Mouse (Mus musculus): ENCODE data around the gene Lpp. TPM values are rescaled to one million over a fixed set of nuclear protein-coding genes. Genes with fewer than 3 reads are reported as not detected.

Lpp gene
- polyA plus RNA-seq, 1 experiment from 2014 or later: 79.2 TPM

- Histone ChIP-seq H3K27ac (ENCODE audit: low read depth) (no peak overlapping the region), H3K27me3 (replicated peaks; ENCODE audit: control insufficient read depth, insufficient read depth, low read length) (no peaks in the 10 kb centered on the region), H3K9me3 (ENCODE audit: control insufficient read depth, low read length) (no peaks in the 10 kb centered on the region), H3K9ac (ENCODE audit: low read length) (no peak overlapping the region), H3K4me1 (replicated peaks; ENCODE audit: control insufficient read depth, insufficient read depth, low read length) (no peaks in the 10 kb centered on the region), H3K36me3 (ENCODE audit: control insufficient read depth, insufficient read depth, low read length) (0 out of 2 replicates have a peak, but pooled peaks cover 3% of the 10 kb centered on the region), H3K4me3 (ENCODE audit: low read depth, low read length) (no peak overlapping the region), H3K4me2 (ENCODE audit: low read length) (no peak overlapping the region)
- ATAC-seq (replicated peaks; ENCODE audit: low FRiP score, low TSS enrichment, low read depth) (no peak), DNase-seq (ENCODE audit: low spot score) (no peak)
- 86% methylated on average over 5 of the region's 5 CpGs for WGBS
Measured at GRCm38 (mm10) chr16:24669718-24670460, 276.6 kb downstream of the Lpp start.

DNA sequence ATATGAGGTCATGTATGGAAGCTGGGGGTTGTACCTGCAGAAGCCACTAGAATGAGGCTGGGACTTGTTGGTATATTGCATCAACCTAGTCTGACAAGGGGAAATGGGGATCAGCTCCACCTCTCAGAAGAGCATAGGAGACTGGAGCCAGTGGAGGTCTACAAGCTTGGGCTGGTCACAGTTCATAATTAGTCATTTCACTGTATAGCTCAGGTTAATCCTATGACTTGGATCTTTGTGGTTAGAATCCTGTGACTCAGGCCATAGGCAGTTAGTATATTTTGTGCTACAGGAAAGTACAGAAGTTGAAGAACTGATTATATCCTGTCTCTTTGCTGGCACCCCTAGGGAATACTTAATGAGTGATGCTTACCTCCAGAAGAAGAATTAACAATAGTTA, 285.6 kb downstream of the Lpp start:
- Histone ChIP-seq H3K4me3 (ENCODE audit: low read depth, low read length) (no peak overlapping the region), H3K4me2 (ENCODE audit: low read length) (no peak overlapping the region), H3K27me3 (replicated peaks; ENCODE audit: control insufficient read depth, insufficient read depth, low read length) (no peaks in the 10 kb centered on the region), H3K27ac (ENCODE audit: low read depth) (no peak overlapping the region), H3K9ac (ENCODE audit: low read length) (no peak overlapping the region), H3K36me3 (ENCODE audit: control insufficient read depth, insufficient read depth, low read length) (peaks cover 23% of the 10 kb centered on the region), H3K4me1 (replicated peaks; ENCODE audit: control insufficient read depth, insufficient read depth, low read length) (no peaks in the 10 kb centered on the region), H3K9me3 (ENCODE audit: control insufficient read depth, low read length) (no peaks in the 10 kb centered on the region)
- no peak for DNase-seq (ENCODE audit: low spot score)
- ATAC-seq (replicated peaks; ENCODE audit: low FRiP score, low TSS enrichment, low read depth): no peak

- no peak overlapping the region for H3K4me2 ChIP-seq (ENCODE audit: low read length)
- DNase-seq (ENCODE audit: low spot score) (no peak), ATAC-seq (replicated peaks; ENCODE audit: low FRiP score, low TSS enrichment, low read depth) (no peak)
- 84% methylated on average over 4 of the region's 4 CpGs for WGBS
- no peak overlapping the region for H3K27ac ChIP-seq (ENCODE audit: low read depth)
- no peak overlapping the region for H3K4me3 ChIP-seq (ENCODE audit: low read depth, low read length)
- no peaks in the 10 kb centered on the region for H3K36me3 ChIP-seq (ENCODE audit: control insufficient read depth, insufficient read depth, low read length)
- H3K9ac ChIP-seq (ENCODE audit: low read length): no peak overlapping the region
- H3K4me1 ChIP-seq (replicated peaks; ENCODE audit: control insufficient read depth, insufficient read depth, low read length): no peaks in the 10 kb centered on the region
- no peaks in the 10 kb centered on the region for H3K9me3 ChIP-seq (ENCODE audit: control insufficient read depth, low read length)
- H3K27me3 ChIP-seq (replicated peaks; ENCODE audit: control insufficient read depth, insufficient read depth, low read length): no peaks in the 10 kb centered on the region
Measured at GRCm38 (mm10) chr16:24695062-24695461, 301.8 kb downstream of the Lpp start.

- no peaks in the 10 kb centered on the region for H3K36me3 ChIP-seq (ENCODE audit: control insufficient read depth, insufficient read depth, low read length)
- H3K9ac ChIP-seq (ENCODE audit: low read length): no peak overlapping the region
- no peaks in the 10 kb centered on the region for H3K27me3 ChIP-seq (replicated peaks; ENCODE audit: control insufficient read depth, insufficient read depth, low read length)
- H3K4me1 ChIP-seq (replicated peaks; ENCODE audit: control insufficient read depth, insufficient read depth, low read length): peaks cover 2% of the 10 kb centered on the region; the same call in 1 of the 2 replicates
- no peak for ATAC-seq (replicated peaks; ENCODE audit: low FRiP score, low TSS enrichment, low read depth)
- DNase-seq (ENCODE audit: low spot score): no peak
- WGBS: 81% methylated on average over 3 of the region's 3 CpGs
- H3K9me3 ChIP-seq (ENCODE audit: control insufficient read depth, low read length): no peaks in the 10 kb centered on the region
- no peak overlapping the region for H3K4me2 ChIP-seq (ENCODE audit: low read length)
- no peak overlapping the region for H3K4me3 ChIP-seq (ENCODE audit: low read depth, low read length)
- H3K27ac ChIP-seq (ENCODE audit: low read depth): no peak overlapping the region
Measured at GRCm38 (mm10) chr16:24704215-24704614, 310.9 kb downstream of the Lpp start.

- Histone ChIP-seq H3K27ac (ENCODE audit: low read depth) (no peak overlapping the region), H3K4me3 (ENCODE audit: low read depth, low read length) (no peak overlapping the region), H3K9ac (ENCODE audit: low read length) (no peak overlapping the region), H3K9me3 (ENCODE audit: control insufficient read depth, low read length) (no peaks in the 10 kb centered on the region), H3K27me3 (replicated peaks; ENCODE audit: control insufficient read depth, insufficient read depth, low read length) (no peaks in the 10 kb centered on the region), H3K4me1 (replicated peaks; ENCODE audit: control insufficient read depth, insufficient read depth, low read length) (no peaks in the 10 kb centered on the region), H3K4me2 (ENCODE audit: low read length) (no peak overlapping the region), H3K36me3 (ENCODE audit: control insufficient read depth, insufficient read depth, low read length) (no peaks in the 10 kb centered on the region)
- WGBS: 86% methylated on average over 4 of the region's 4 CpGs
- ATAC-seq (replicated peaks; ENCODE audit: low FRiP score, low TSS enrichment, low read depth) (no peak), DNase-seq (ENCODE audit: low spot score) (no peak)
Measured at GRCm38 (mm10) chr16:24723641-24724040, 330.3 kb downstream of the Lpp start.

DNA sequence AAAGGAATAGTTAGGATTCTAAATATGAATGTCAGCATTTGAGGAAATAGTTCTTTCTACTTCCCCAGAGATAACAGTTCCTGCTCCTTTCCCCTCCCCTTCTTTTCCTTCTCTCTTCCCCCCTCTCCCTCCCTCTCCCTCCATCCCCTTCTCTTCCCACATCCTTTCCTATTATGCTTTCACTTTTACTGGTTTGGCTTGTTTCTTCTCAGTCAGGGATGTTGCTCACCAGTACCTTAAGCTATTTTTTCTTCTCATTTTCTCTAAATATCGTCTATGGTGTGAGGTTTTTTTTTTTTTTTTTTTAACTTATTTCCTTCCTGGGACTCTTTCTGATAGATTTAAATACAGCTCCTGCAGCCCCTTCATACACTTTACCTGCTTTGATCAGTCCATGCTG, 339.4 kb downstream of the Lpp start:
- no peak overlapping the region for H3K9ac ChIP-seq (ENCODE audit: low read length)
- WGBS: 67% methylated on average over 1 of the region's 1 CpGs
- H3K4me3 ChIP-seq (ENCODE audit: low read depth, low read length): no peak overlapping the region
- H3K36me3 ChIP-seq (ENCODE audit: control insufficient read depth, insufficient read depth, low read length): no peaks in the 10 kb centered on the region
- H3K4me1 ChIP-seq (replicated peaks; ENCODE audit: control insufficient read depth, insufficient read depth, low read length): no peaks in the 10 kb centered on the region
- H3K27ac ChIP-seq (ENCODE audit: low read depth): no peak overlapping the region
- H3K27me3 ChIP-seq (replicated peaks; ENCODE audit: control insufficient read depth, insufficient read depth, low read length): no peaks in the 10 kb centered on the region
- no peak for DNase-seq (ENCODE audit: low spot score)
- no peaks in the 10 kb centered on the region for H3K9me3 ChIP-seq (ENCODE audit: control insufficient read depth, low read length)
- no peak overlapping the region for H3K4me2 ChIP-seq (ENCODE audit: low read length)
- no peak for ATAC-seq (replicated peaks; ENCODE audit: low FRiP score, low TSS enrichment, low read depth)

GRCm38 (mm10) chr16:24733321-24733720, 340.0 kb downstream of the Lpp start:
- H3K9ac ChIP-seq (ENCODE audit: low read length): no peak overlapping the region
- no peak overlapping the region for H3K4me3 ChIP-seq (ENCODE audit: low read depth, low read length)
- ATAC-seq (replicated peaks; ENCODE audit: low FRiP score, low TSS enrichment, low read depth) (no peak), DNase-seq (ENCODE audit: low spot score) (no peak)
- WGBS: 80% methylated on average over 1 of the region's 1 CpGs
- H3K9me3 ChIP-seq (ENCODE audit: control insufficient read depth, low read length): no peaks in the 10 kb centered on the region
- H3K27me3 ChIP-seq (replicated peaks; ENCODE audit: control insufficient read depth, insufficient read depth, low read length): no peaks in the 10 kb centered on the region
- H3K27ac ChIP-seq (ENCODE audit: low read depth): no peak overlapping the region
- no peak overlapping the region for H3K4me2 ChIP-seq (ENCODE audit: low read length)
- H3K4me1 ChIP-seq (replicated peaks; ENCODE audit: control insufficient read depth, insufficient read depth, low read length): no peaks in the 10 kb centered on the region
- H3K36me3 ChIP-seq (ENCODE audit: control insufficient read depth, insufficient read depth, low read length): no peaks in the 10 kb centered on the region

- H3K27ac ChIP-seq (ENCODE audit: low read depth): no peak overlapping the region
- H3K27me3 ChIP-seq (replicated peaks; ENCODE audit: control insufficient read depth, insufficient read depth, low read length): no peaks in the 10 kb centered on the region
- no peak overlapping the region for H3K4me2 ChIP-seq (ENCODE audit: low read length)
- no peaks in the 10 kb centered on the region for H3K9me3 ChIP-seq (ENCODE audit: control insufficient read depth, low read length)
- DNase-seq (ENCODE audit: low spot score) (no peak), ATAC-seq (replicated peaks; ENCODE audit: low FRiP score, low TSS enrichment, low read depth) (no peak)
- H3K4me1 ChIP-seq (replicated peaks; ENCODE audit: control insufficient read depth, insufficient read depth, low read length): no peaks in the 10 kb centered on the region
- H3K36me3 ChIP-seq (ENCODE audit: control insufficient read depth, insufficient read depth, low read length): no peaks in the 10 kb centered on the region
- no peak overlapping the region for H3K4me3 ChIP-seq (ENCODE audit: low read depth, low read length)
- 90% methylated on average over 2 of the region's 2 CpGs for WGBS
- no peak overlapping the region for H3K9ac ChIP-seq (ENCODE audit: low read length)
Measured at GRCm38 (mm10) chr16:24735754-24736153, 342.4 kb downstream of the Lpp start.

DNA sequence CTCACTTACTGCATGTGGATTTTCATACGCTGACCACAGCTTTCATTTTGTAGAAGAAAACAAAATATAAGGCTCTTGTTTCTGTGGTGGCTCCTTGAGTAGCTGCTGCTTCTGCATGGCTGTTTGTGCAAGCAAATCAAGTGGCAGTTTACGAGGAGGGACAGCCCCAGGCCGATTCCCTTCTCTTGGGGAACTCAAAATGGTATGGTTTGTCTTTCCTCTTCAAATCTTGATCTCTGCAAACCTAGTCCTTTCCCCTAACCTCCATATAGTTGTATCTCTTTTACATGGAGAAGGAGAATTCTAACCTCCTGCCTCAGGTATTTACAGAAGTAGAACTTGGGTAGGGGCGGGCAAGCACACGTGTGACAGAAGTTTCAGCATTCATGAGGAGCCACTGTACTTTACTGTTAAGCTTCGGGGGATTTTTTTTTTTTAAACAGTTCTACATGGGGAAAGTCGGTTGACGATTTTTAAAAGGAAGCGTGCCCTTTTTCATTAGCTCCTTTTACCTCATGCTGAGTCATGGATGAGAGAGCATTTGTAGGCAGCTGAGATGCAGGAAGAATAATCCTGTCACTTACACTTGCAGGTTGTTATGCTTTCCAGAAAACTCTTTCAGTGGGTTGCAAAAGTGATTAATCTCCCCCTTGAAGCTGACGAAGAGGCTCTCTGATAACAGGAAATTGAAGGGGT, 344.2 kb downstream of the Lpp start:
- ATAC-seq (replicated peaks; ENCODE audit: low FRiP score, low TSS enrichment, low read depth): no peak
- DNase-seq (ENCODE audit: low spot score): no peak
- H3K27ac ChIP-seq (ENCODE audit: low read depth): no peak overlapping the region
- H3K4me1 ChIP-seq (replicated peaks; ENCODE audit: control insufficient read depth, insufficient read depth, low read length): no peaks in the 10 kb centered on the region
- no peak overlapping the region for H3K4me2 ChIP-seq (ENCODE audit: low read length)
- H3K36me3 ChIP-seq (ENCODE audit: control insufficient read depth, insufficient read depth, low read length): no peaks in the 10 kb centered on the region
- H3K27me3 ChIP-seq (replicated peaks; ENCODE audit: control insufficient read depth, insufficient read depth, low read length): no peaks in the 10 kb centered on the region
- H3K9ac ChIP-seq (ENCODE audit: low read length): no peak overlapping the region
- H3K4me3 ChIP-seq (ENCODE audit: low read depth, low read length): no peak overlapping the region
- 64% methylated on average over 10 of the region's 10 CpGs for WGBS
- no peaks in the 10 kb centered on the region for H3K9me3 ChIP-seq (ENCODE audit: control insufficient read depth, low read length)

Data from intestine, embryonic 14.5 days (tissue).